In the genomic region with DNA sequence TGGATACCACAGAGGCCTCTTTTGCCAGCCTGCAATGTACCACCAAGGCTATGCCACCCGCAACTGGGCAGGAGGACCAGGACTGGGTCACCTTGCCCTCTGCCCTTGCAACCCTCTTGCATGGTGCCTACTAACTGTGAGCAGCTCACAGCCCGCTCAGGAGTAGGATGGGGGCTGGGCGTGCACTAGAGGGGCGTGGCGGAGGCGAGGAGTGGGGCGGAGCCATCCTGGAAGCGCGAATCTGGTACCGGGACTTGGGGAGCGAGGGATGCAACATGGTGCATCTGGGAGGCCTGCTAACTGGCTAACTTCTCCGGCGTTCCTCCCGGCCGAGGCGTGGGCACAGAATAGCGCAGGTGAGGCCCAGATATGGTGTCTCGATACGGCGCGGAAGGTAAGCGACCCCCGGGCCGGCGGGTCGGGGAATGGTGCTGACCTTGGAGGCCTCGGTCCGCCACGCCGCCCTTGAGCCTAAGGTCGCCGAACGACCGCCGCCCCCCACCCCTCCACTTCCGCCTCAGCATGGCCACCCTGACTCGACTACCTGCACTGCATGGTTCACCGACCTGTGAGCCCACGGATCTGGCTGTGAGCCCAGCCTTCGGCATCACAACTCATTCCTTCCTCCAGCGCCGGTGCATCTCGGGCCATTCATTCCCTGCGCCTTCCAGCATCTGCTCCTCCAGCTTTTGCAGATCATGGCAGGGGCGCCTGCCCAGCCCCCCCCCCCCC, we compare ENCODE assay signal across 8 mouse cellular contexts. TPM values are rescaled to one million over a fixed set of nuclear protein-coding genes. Genes with fewer than 3 reads are reported as not detected.
DNase-seq lines count a peak whose midpoint lies in the region; ATAC-seq and TF ChIP-seq lines count a peak whose summit lies in the region.

No protein-coding gene starts in this region.

- peak overlapping the region; percentile 68 for H3K4me2 ChIP-seq in forebrain, embryonic 11.5 days (ENCODE audit: low read depth, low read length, severe bottlenecking)

- peak; percentile 10 for DNase-seq in c-Kit-positive CD71-negative TER-119-negative erythroid progenitor cells, embryonic 14.5 days (ENCODE audit: low read depth)
- DNase-seq in forebrain, embryonic 11.5 days (ENCODE audit: low spot score) = peak; percentile 91
- peak; percentile 12 to 15 for DNase-seq in layer of hippocampus, adult 8-10 months (ENCODE audit: low spot score in 2 of 2)
- peak; percentile 55 for DNase-seq in lung, adult 2 months
- DNase-seq in thymus, adult 2 months = peak; percentile 73

- H3K9me3 ChIP-seq in E14TG2a.4 (ENCODE audit: low read length) = peaks cover 70% of the 10 kb centered on the region
- no peaks in the 10 kb centered on the region for H3K9me3 ChIP-seq in forebrain, embryonic 11.5 days (ENCODE audit: control insufficient read depth, low read length)

- H3K4me1 ChIP-seq in E14TG2a.4 (replicated peaks; ENCODE audit: low read depth, low read length) = no peaks in the 10 kb centered on the region
- H3K4me1 ChIP-seq in forebrain, embryonic 11.5 days (replicated peaks; ENCODE audit: control insufficient read depth, insufficient read depth, low read length) = peaks cover 2% of the 10 kb centered on the region; the same call in 1 of the 2 replicates
- no peaks in the 10 kb centered on the region for H3K4me1 ChIP-seq in lung, adult 2 months (ENCODE audit: control insufficient read depth, insufficient read depth, low read length)
- peaks cover 4% of the 10 kb centered on the region for H3K4me1 ChIP-seq in olfactory bulb, adult 2 months (ENCODE audit: control insufficient read depth, insufficient read depth, low read length)
- peaks cover 7% of the 10 kb centered on the region for H3K4me1 ChIP-seq in thymus, adult 2 months (replicated peaks; ENCODE audit: control insufficient read depth, insufficient read depth, low read length)

- no peak for TF ChIP-seq CTCF in E14TG2a.4 (conservative IDR thresholded peaks at IDR 0.05; ENCODE audit: low read length)
- no peak for TF ChIP-seq CTCF in lung, adult 2 months (IDR thresholded peaks at IDR 0.05; ENCODE audit: insufficient read depth, low read length)
- TF ChIP-seq CTCF in olfactory bulb, adult 2 months (IDR thresholded peaks at IDR 0.05; ENCODE audit: insufficient read depth, low read depth, low read length) = no peak
- no peak for TF ChIP-seq CTCF in thymus, adult 2 months (IDR thresholded peaks at IDR 0.05; ENCODE audit: borderline replicate concordance, control insufficient read depth, extremely low read depth, insufficient read depth, low read length, poor library complexity)

- no peak overlapping the region for H3K27ac ChIP-seq in forebrain, embryonic 11.5 days (ENCODE audit: low read depth, low read length)
- no peak overlapping the region for H3K27ac ChIP-seq in olfactory bulb, adult 2 months (ENCODE audit: insufficient read depth, low read depth, low read length)
- H3K27ac ChIP-seq in thymus, adult 2 months (ENCODE audit: control insufficient read depth, insufficient read depth, low read length) = no peak overlapping the region

- H3K4me3 ChIP-seq in E14TG2a.4 (replicated peaks; ENCODE audit: low read length) = peak overlapping the region; percentile 69
- peak overlapping the region; percentile 55 for H3K4me3 ChIP-seq in forebrain, embryonic 11.5 days (ENCODE audit: low read depth, low read length)
- H3K4me3 ChIP-seq in lung, adult 2 months (replicated peaks; ENCODE audit: extremely low read depth, low read depth, low read length) = peak overlapping the region; percentile 61
- peak overlapping the region; percentile 82 for H3K4me3 ChIP-seq in olfactory bulb, adult 2 months (ENCODE audit: insufficient read depth, low read depth, low read length)
- H3K4me3 ChIP-seq in thymus, adult 2 months (ENCODE audit: control insufficient read depth, insufficient read depth, low read length) = peak overlapping the region; percentile 93

- peak; percentile 99 for ATAC-seq in forebrain, embryonic 11.5 days (replicated peaks; ENCODE audit: low FRiP score)
- ATAC-seq in hematopoietic stem cell, adult 5-6 weeks (replicated peaks in 1 of 2; ENCODE audit: insufficient read depth in 1 of 2, low FRiP score in 2 of 2, low TSS enrichment in 1 of 2, low read depth in 1 of 2, poor library complexity in 2 of 2, severe bottlenecking in 2 of 2) = peak; percentile 98 to 99

- H3K36me3 ChIP-seq in E14TG2a.4 (ENCODE audit: insufficient read depth, low read length) = no peaks in the 10 kb centered on the region
- no peaks in the 10 kb centered on the region; the same call in 1 of the 2 replicates for H3K36me3 ChIP-seq in forebrain, embryonic 11.5 days (ENCODE audit: control insufficient read depth, insufficient read depth, low read length)
- H3K36me3 ChIP-seq in thymus, adult 2 months (ENCODE audit: control insufficient read depth, insufficient read depth, low read length) = no peaks in the 10 kb centered on the region

- peak overlapping the region; percentile 61 for H3K9ac ChIP-seq in forebrain, embryonic 11.5 days (ENCODE audit: low read length)

- 5% methylated on average over 35 of the region's 45 CpGs for WGBS in forebrain, embryonic 11.5 days
- 3% methylated on average over 44 of the region's 45 CpGs for WGBS in lung, adult 2 months
- 4% methylated on average over 44 of the region's 45 CpGs for WGBS in olfactory bulb, adult 2 months
- WGBS in thymus, adult 2 months = 1% methylated on average over 43 of the region's 45 CpGs

- no peak for TF ChIP-seq POLR2A in lung, adult 2 months (IDR thresholded peaks at IDR 0.05; ENCODE audit: borderline replicate concordance, extremely low read depth, low read depth, low read length)
- TF ChIP-seq POLR2A in olfactory bulb, adult 2 months (IDR thresholded peaks at IDR 0.05; ENCODE audit: insufficient read depth, low read depth, low read length) = no peak
- TF ChIP-seq POLR2A in thymus, adult 2 months (IDR thresholded peaks at IDR 0.05; ENCODE audit: control insufficient read depth, extremely low read depth, insufficient read depth, low read length, poor library complexity) = 0 out of 2 replicates have a peak, but pooled peaks have one; percentile 24

- H3K27me3 ChIP-seq in E14TG2a.4 (ENCODE audit: insufficient read depth, low read length) = no peaks in the 10 kb centered on the region
- H3K27me3 ChIP-seq in forebrain, embryonic 11.5 days (ENCODE audit: control insufficient read depth, insufficient read depth, low read length) = no peaks in the 10 kb centered on the region
- H3K27me3 ChIP-seq in thymus, adult 2 months (ENCODE audit: control insufficient read depth, insufficient read depth, low read length) = no peaks in the 10 kb centered on the region

RNA-seq across cellular contexts. Expression of a gene that starts 59.7 kb away (rescaled TPM):
- 493 and 502 TPM in 2 replicates for polyA plus RNA-seq in forebrain, embryonic 11.5 days (2014; fragmentation: Nextera tagmentation; extraction: Ambion mirVana)
- total RNA-seq in hematopoietic stem cell, adult 5-6 weeks (2017) = 408 and 483 TPM in 2 replicates
- 100 to 1,000 TPM; 300 to 325 (median 314) TPM for total RNA-seq in layer of hippocampus, adult 8-10 months (2022)
- polyA plus RNA-seq in lung, adult 2 months (2012; rRNA removed) = 119 and 134 TPM in 2 replicates
- polyA plus RNA-seq in olfactory bulb, adult 2 months (2012; ENCODE audit: insufficient read depth, insufficient read length, low replicate concordance, missing spikeins) = 315 and 527 TPM in 2 replicates
- 176 and 216 TPM in 2 replicates for polyA plus RNA-seq in thymus, adult 2 months (2012; rRNA removed)

Comparison
In these comparisons a context has a peak if more than half of its experiments do, and no peak if none do; other contexts are left out.
1. DNase-seq: peak in every context shown above with its lines; median percentile 91 in forebrain, embryonic 11.5 days; 73 in thymus, adult 2 months; 55 in lung, adult 2 months; 14 in layer of hippocampus, adult 8-10 months; 10 in c-Kit-positive CD71-negative TER-119-negative erythroid progenitor cells, embryonic 14.5 days.